ENCODE assay signal across 13 mouse cellular contexts in the genomic region with DNA sequence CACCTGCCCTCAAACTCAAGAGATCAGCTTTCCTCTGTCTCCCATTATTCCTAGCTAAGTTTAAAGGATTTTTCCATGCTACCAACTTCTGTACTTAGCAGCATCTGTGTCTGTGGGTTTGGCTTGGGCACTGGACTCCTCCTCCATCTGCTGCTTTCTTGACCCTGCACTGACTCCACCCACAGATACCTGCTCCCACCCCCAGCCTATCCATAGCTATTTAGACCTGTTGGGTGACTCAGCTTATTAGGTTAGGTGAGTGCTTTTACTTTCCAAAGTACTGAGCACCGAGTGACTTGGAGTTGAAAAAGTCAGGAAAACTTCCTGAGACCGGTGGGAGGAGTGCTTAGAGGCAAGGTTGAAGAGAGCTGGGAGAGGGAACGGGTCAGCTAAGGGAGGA. TPM values are rescaled to one million over a fixed set of nuclear protein-coding genes. Genes with fewer than 3 reads are reported as not detected.
DNase-seq lines count a peak whose midpoint lies in the region; ATAC-seq lines count a peak whose summit lies in the region.
"Had no signal": no experiment of that assay in that cellular context is flagged by ENCODE, and none has a peak within 500 bp of the region (broad histone marks: within the 10 kb centered on the region; RNA-seq: fewer than 3 reads in every experiment).

No protein-coding gene starts in this region.

- 0 out of 2 replicates have a peak overlapping the region, but pooled peaks have one; percentile 14 for H3K27ac ChIP-seq in heart, embryonic 12.5 days (ENCODE audit: poor library complexity, severe bottlenecking)
- H3K27ac ChIP-seq in embryonic facial prominence, embryonic 13.5 days: no peak overlapping the region
- H3K27ac ChIP-seq: forebrain, embryonic 13.5 days; heart, adult 2 months had no signal

- ATAC-seq in heart, embryonic 12.5 days (ENCODE audit: insufficient number of reproducible peaks, low FRiP score): peak; percentile 82
- no peak for ATAC-seq in embryonic facial prominence, embryonic 13.5 days (ENCODE audit: insufficient number of reproducible peaks, insufficient read depth, low FRiP score, low TSS enrichment, low read depth)
- ATAC-seq: forebrain, embryonic 13.5 days had no signal

- H3K9ac ChIP-seq in heart, embryonic 12.5 days: 0 out of 2 replicates have a peak overlapping the region, but pooled peaks have one; percentile 2
- 0 out of 2 replicates have a peak overlapping the region, but pooled peaks have one; percentile 2 for H3K9ac ChIP-seq in embryonic facial prominence, embryonic 13.5 days
- H3K9ac ChIP-seq: forebrain, embryonic 13.5 days had no signal

- no peak for DNase-seq in heart, adult 8-10 months (ENCODE audit: low spot score)
- peak; percentile 49 for DNase-seq in kidney, postnatal 14 days
- peak; percentile 73 for DNase-seq in lung, postnatal 25 days (ENCODE audit: low spot score)
- no peak for DNase-seq in left cerebral cortex, postnatal 10 days (ENCODE audit: extremely low spot score in 1 of 2, low spot score in 2 of 2)
- DNase-seq in cerebellum, adult 9-10 months: no peak
- no peak for DNase-seq in spleen, postnatal 36 days (ENCODE audit: low spot score in 2 of 2)
- DNase-seq: B cell, adult 2 months; left cerebral cortex, postnatal 4 days; midbrain, embryonic 14.5 days had no signal

- no peaks in the 10 kb centered on the region for H3K27me3 ChIP-seq in heart, embryonic 12.5 days (replicated peaks)
- H3K27me3 ChIP-seq in embryonic facial prominence, embryonic 13.5 days: no peaks in the 10 kb centered on the region
- H3K27me3 ChIP-seq: forebrain, embryonic 13.5 days had no signal

- 69% methylated on average over 3 of the region's 3 CpGs for WGBS in heart, embryonic 12.5 days
- WGBS in embryonic facial prominence, embryonic 13.5 days: 81% methylated on average over 3 of the region's 3 CpGs

- no peak overlapping the region for H3K4me3 ChIP-seq in heart, embryonic 12.5 days
- no peak overlapping the region for H3K4me3 ChIP-seq in embryonic facial prominence, embryonic 13.5 days
- H3K4me3 ChIP-seq: forebrain, embryonic 13.5 days; heart, adult 2 months had no signal

- intact Hi-C loops in left cerebral cortex, postnatal 10 days (cut with DNase I): no loop called here

- peaks cover 50% of the 10 kb centered on the region for H3K36me3 ChIP-seq in heart, embryonic 12.5 days
- H3K36me3 ChIP-seq in embryonic facial prominence, embryonic 13.5 days: peaks cover 66% of the 10 kb centered on the region

- H3K9me3 ChIP-seq in heart, embryonic 12.5 days (replicated peaks): no peaks in the 10 kb centered on the region
- no peaks in the 10 kb centered on the region for H3K9me3 ChIP-seq in embryonic facial prominence, embryonic 13.5 days
- H3K9me3 ChIP-seq: forebrain, embryonic 13.5 days had no signal

- peaks cover 43% of the 10 kb centered on the region for H3K4me1 ChIP-seq in heart, embryonic 12.5 days (replicated peaks)
- H3K4me1 ChIP-seq in embryonic facial prominence, embryonic 13.5 days: 0 out of 2 replicates have a peak, but pooled peaks cover 6% of the 10 kb centered on the region

- no peak overlapping the region for H3K4me2 ChIP-seq in heart, embryonic 12.5 days
- H3K4me2 ChIP-seq in embryonic facial prominence, embryonic 13.5 days: no peak overlapping the region
- H3K4me2 ChIP-seq: forebrain, embryonic 13.5 days had no signal

RNA-seq across cellular contexts. Expression of gene Zc3h4, which starts 14.7 kb away (rescaled TPM):
- polyA plus RNA-seq in heart, embryonic 12.5 days (2016; fragmentation: Nextera tagmentation; extraction: Ambion mirVana): 14.3 and 14.9 TPM in 2 replicates
- 10 to 100 TPM; 22.6 to 32.9 (median 28.8) TPM for total RNA-seq in heart, adult 8-10 months (2022)
- 17.6 and 20.2 TPM in 2 replicates for polyA plus RNA-seq in embryonic facial prominence, embryonic 13.5 days (2015; fragmentation: Nextera tagmentation; extraction: Ambion mirVana)
- total RNA-seq in left cerebral cortex, postnatal 10 days (2021): 10 to 100 TPM; 54.3 to 57.2 TPM

RNA-seq across cellular contexts. Expression of gene Sae1, which starts 27.8 kb away (rescaled TPM):
- polyA plus RNA-seq in heart, embryonic 12.5 days (2016; fragmentation: Nextera tagmentation; extraction: Ambion mirVana): 232 and 254 TPM in 2 replicates
- total RNA-seq in heart, adult 8-10 months (2022): 10 to 100 TPM; 31.6 to 38.8 (median 36.1) TPM
- 373 and 383 TPM in 2 replicates for polyA plus RNA-seq in embryonic facial prominence, embryonic 13.5 days (2015; fragmentation: Nextera tagmentation; extraction: Ambion mirVana)
- total RNA-seq in left cerebral cortex, postnatal 10 days (2021): 100 to 1,000 TPM; 114 to 118 TPM

RNA-seq across cellular contexts. Expression of gene Tmem160, which starts 37.2 kb away (rescaled TPM):
- 79.0 and 83.6 TPM in 2 replicates for polyA plus RNA-seq in heart, embryonic 12.5 days (2016; fragmentation: Nextera tagmentation; extraction: Ambion mirVana)
- total RNA-seq in heart, adult 8-10 months (2022): 10 to 100 TPM; 79.6 to 97.6 (median 89.8) TPM
- polyA plus RNA-seq in embryonic facial prominence, embryonic 13.5 days (2015; fragmentation: Nextera tagmentation; extraction: Ambion mirVana): 46.6 and 52.1 TPM in 2 replicates
- total RNA-seq in left cerebral cortex, postnatal 10 days (2021): 10 to 100 TPM; 96.3 to 98.3 TPM

Comparison
In these comparisons a context has a peak if more than half of its experiments do, and no peak if none do; other contexts are left out.
1. DNase-seq: peak in kidney, postnatal 14 days (single experiment) and lung, postnatal 25 days (single experiment); none in heart, adult 8-10 months (single experiment), left cerebral cortex, postnatal 10 days (0 of 2), cerebellum, adult 9-10 months (single experiment) and spleen, postnatal 36 days (0 of 2).